30 mouse cellular contexts compared by ENCODE assay signal in the genomic region with DNA sequence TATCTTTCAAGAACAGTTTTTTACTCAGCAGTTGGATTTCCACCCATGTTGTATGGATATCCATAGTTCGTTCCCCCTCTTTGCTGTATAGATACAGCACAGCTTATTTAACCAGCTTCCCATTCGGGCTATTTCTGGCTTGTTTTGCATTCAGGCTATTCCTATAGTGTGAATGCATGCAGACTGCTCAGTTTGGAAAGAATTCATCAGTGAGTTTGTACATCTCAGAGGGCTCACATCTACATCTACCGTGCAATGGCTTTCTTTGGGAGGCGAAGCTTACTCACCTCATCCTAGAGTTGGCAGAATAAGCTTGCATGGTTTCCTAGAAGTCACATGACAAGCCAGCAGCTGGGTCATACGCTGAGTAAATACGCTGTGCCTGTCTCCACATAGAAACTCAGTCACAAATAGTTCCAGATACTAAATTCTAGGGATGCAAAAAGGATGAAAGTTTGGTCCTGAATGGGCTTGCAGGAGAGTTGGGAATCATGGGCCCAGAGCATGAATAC.
DNase-seq lines count a peak whose midpoint lies in the region; ATAC-seq and TF ChIP-seq lines count a peak whose summit lies in the region.
"Had no signal": no experiment of that assay in that cellular context is flagged by ENCODE, and none has a peak within 500 bp of the region (broad histone marks: within the 10 kb centered on the region; RNA-seq: fewer than 3 reads in every experiment).

No protein-coding gene starts in this region.

- no peaks in the 10 kb centered on the region for H3K4me1 ChIP-seq in lung, embryonic 14.5 days (ENCODE audit: insufficient read depth)
- H3K4me1 ChIP-seq in lung, postnatal 0 days (ENCODE audit: insufficient read depth, low read depth, low read length), result no peaks in the 10 kb centered on the region
- peaks cover 5% of the 10 kb centered on the region; the same call in 1 of the 2 replicates for H3K4me1 ChIP-seq in stomach, postnatal 0 days (replicated peaks; ENCODE audit: control insufficient read depth, insufficient read depth)
- H3K4me1 ChIP-seq in limb, embryonic 10.5 days, result peaks cover 15% of the 10 kb centered on the region
- H3K4me1 ChIP-seq: heart, embryonic 12.5 days; liver, embryonic 15.5 days had no signal

- WGBS in lung, embryonic 14.5 days, result 86% methylated on average over 6 of the region's 6 CpGs
- WGBS in lung, postnatal 0 days, result 78% methylated on average over 6 of the region's 6 CpGs
- 62% methylated on average over 6 of the region's 6 CpGs for WGBS in stomach, postnatal 0 days
- 91% methylated on average over 6 of the region's 6 CpGs for WGBS in limb, embryonic 10.5 days

- no peak for DNase-seq in frontal cortex, postnatal 10 days (ENCODE audit: low spot score in 2 of 2)
- DNase-seq in lung, embryonic 14.5 days, result no peak
- no peak for DNase-seq in lung, postnatal 0 days (ENCODE audit: low spot score)
- peak; percentile 70 for DNase-seq in brain, adult 2 months (ENCODE audit: low read depth, low spot score)
- no peak for DNase-seq in stomach, postnatal 0 days (ENCODE audit: low spot score)
- DNase-seq in limb, embryonic 10.5 days (ENCODE audit: low spot score), result no peak
- DNase-seq: adrenal gland, adult 8-10 months; cerebellum, adult 11 months; cerebellum, adult 9-10 months; embryo, embryonic 11 days; gastrocnemius, adult 2 months; gastrocnemius, postnatal 36 days; heart, adult 2 months; heart, postnatal 4 days; kidney, adult 11 months; thymus, adult 18-20 months; thymus, postnatal 25 days had no signal

- peak; percentile 91 for ATAC-seq in frontal cortex, adult (ENCODE audit: low TSS enrichment)
- ATAC-seq in lung, embryonic 14.5 days (ENCODE audit: insufficient read depth), result no peak
- ATAC-seq in lung, postnatal 0 days, result no peak
- 0 out of 2 replicates have a peak, but pooled peaks have one; percentile 64 for ATAC-seq in stomach, postnatal 0 days (ENCODE audit: low FRiP score, low TSS enrichment)
- ATAC-seq: forebrain, embryonic 16.5 days had no signal

- TF ChIP-seq CTCF in lung, embryonic 14.5 days (IDR thresholded peaks at IDR 0.05; ENCODE audit: low read depth), result no peak
- TF ChIP-seq CTCF in lung, postnatal 0 days (IDR thresholded peaks at IDR 0.05), result no peak
- no peak for TF ChIP-seq CTCF in stomach, postnatal 0 days (IDR thresholded peaks at IDR 0.05; ENCODE audit: low read depth)

- no peak for TF ChIP-seq EP300 in lung, postnatal 0 days (IDR thresholded peaks at IDR 0.05)
- TF ChIP-seq EP300 in stomach, postnatal 0 days (optimal IDR thresholded peaks at IDR 0.05), result no peak

- H3K9ac ChIP-seq in lung, embryonic 14.5 days, result no peak overlapping the region
- no peak overlapping the region for H3K9ac ChIP-seq in lung, postnatal 0 days (replicated peaks; ENCODE audit: low read depth)
- no peak overlapping the region for H3K9ac ChIP-seq in stomach, postnatal 0 days (ENCODE audit: low read length)
- H3K9ac ChIP-seq: embryonic facial prominence, embryonic 12.5 days; heart, embryonic 12.5 days; hindbrain, embryonic 14.5 days; limb, embryonic 12.5 days; liver, embryonic 15.5 days; lung, embryonic 15.5 days; midbrain, embryonic 12.5 days; neural tube, embryonic 13.5 days had no signal

- H3K4me3 ChIP-seq in lung, embryonic 14.5 days (ENCODE audit: low read depth, low read length), result no peak overlapping the region
- H3K4me3 ChIP-seq in lung, postnatal 0 days (ENCODE audit: low read depth, low read length), result no peak overlapping the region
- no peak overlapping the region for H3K4me3 ChIP-seq in stomach, postnatal 0 days (ENCODE audit: low read depth, low read length)
- H3K4me3 ChIP-seq in limb, embryonic 10.5 days, result no peak overlapping the region
- H3K4me3 ChIP-seq: embryonic facial prominence, embryonic 12.5 days; forebrain, embryonic 10.5 days; gastrocnemius, adult 2 months; heart, adult 2 months; heart, embryonic 12.5 days; layer of hippocampus, adult 2 months; limb, embryonic 12.5 days; liver, embryonic 15.5 days; lung, embryonic 15.5 days; midbrain, embryonic 12.5 days; neural tube, embryonic 13.5 days had no signal

- no peaks in the 10 kb centered on the region for H3K27me3 ChIP-seq in lung, embryonic 14.5 days (ENCODE audit: insufficient read depth, low read length)
- H3K27me3 ChIP-seq in lung, postnatal 0 days (replicated peaks; ENCODE audit: insufficient read depth, low read length), result no peaks in the 10 kb centered on the region
- H3K27me3 ChIP-seq in stomach, postnatal 0 days (ENCODE audit: control insufficient read depth, insufficient read depth, low read length), result no peaks in the 10 kb centered on the region
- H3K27me3 ChIP-seq in limb, embryonic 10.5 days (ENCODE audit: low read depth, poor library complexity, severe bottlenecking), result no peaks in the 10 kb centered on the region
- H3K27me3 ChIP-seq: embryonic facial prominence, embryonic 12.5 days; heart, embryonic 12.5 days; limb, embryonic 12.5 days; liver, embryonic 15.5 days; lung, embryonic 15.5 days; midbrain, embryonic 12.5 days; neural tube, embryonic 13.5 days had no signal

- H3K36me3 ChIP-seq in lung, embryonic 14.5 days (ENCODE audit: insufficient read depth), result no peaks in the 10 kb centered on the region
- H3K36me3 ChIP-seq in lung, postnatal 0 days (ENCODE audit: insufficient read depth, low read length), result no peaks in the 10 kb centered on the region
- no peaks in the 10 kb centered on the region for H3K36me3 ChIP-seq in stomach, postnatal 0 days (ENCODE audit: control insufficient read depth, insufficient read depth, low read length)
- H3K36me3 ChIP-seq in limb, embryonic 10.5 days, result no peaks in the 10 kb centered on the region
- H3K36me3 ChIP-seq: embryonic facial prominence, embryonic 12.5 days; forebrain, embryonic 10.5 days; G1E; heart, embryonic 12.5 days; limb, embryonic 12.5 days; liver, embryonic 15.5 days; lung, embryonic 15.5 days; midbrain, embryonic 12.5 days; neural tube, embryonic 13.5 days had no signal

- no peak overlapping the region for H3K4me2 ChIP-seq in lung, embryonic 14.5 days
- H3K4me2 ChIP-seq in lung, postnatal 0 days (replicated peaks; ENCODE audit: low read depth, low read length), result no peak overlapping the region
- no peak overlapping the region for H3K4me2 ChIP-seq in stomach, postnatal 0 days (replicated peaks; ENCODE audit: low read depth)
- H3K4me2 ChIP-seq: embryonic facial prominence, embryonic 12.5 days; heart, embryonic 12.5 days; hindbrain, embryonic 14.5 days; limb, embryonic 12.5 days; liver, embryonic 15.5 days; lung, embryonic 15.5 days; midbrain, embryonic 12.5 days; neural tube, embryonic 13.5 days had no signal

- H3K27ac ChIP-seq in lung, embryonic 14.5 days (ENCODE audit: low read depth), result 0 out of 2 replicates have a peak overlapping the region, but pooled peaks have one; percentile 25
- no peak overlapping the region for H3K27ac ChIP-seq in lung, postnatal 0 days (ENCODE audit: low read length)
- H3K27ac ChIP-seq in stomach, postnatal 0 days (replicated peaks), result no peak overlapping the region
- no peak overlapping the region for H3K27ac ChIP-seq in limb, embryonic 10.5 days
- H3K27ac ChIP-seq: embryonic facial prominence, embryonic 12.5 days; gastrocnemius, adult 2 months; heart, adult 2 months; hindbrain, embryonic 14.5 days; layer of hippocampus, adult 2 months; limb, embryonic 12.5 days; liver, embryonic 15.5 days; lung, embryonic 15.5 days; midbrain, embryonic 12.5 days; neural tube, embryonic 13.5 days had no signal

- 0 out of 2 replicates have a peak, but pooled peaks cover 4% of the 10 kb centered on the region for H3K9me3 ChIP-seq in lung, embryonic 14.5 days (ENCODE audit: low read depth, low read length)
- H3K9me3 ChIP-seq in lung, postnatal 0 days (ENCODE audit: low read length), result no peaks in the 10 kb centered on the region; the same call in 1 of the 2 replicates
- H3K9me3 ChIP-seq in stomach, postnatal 0 days (ENCODE audit: control insufficient read depth, low read length), result no peaks in the 10 kb centered on the region
- peaks cover 4% of the 10 kb centered on the region; the same call in 1 of the 2 replicates for H3K9me3 ChIP-seq in limb, embryonic 10.5 days (replicated peaks)
- H3K9me3 ChIP-seq: embryonic facial prominence, embryonic 12.5 days; lung, embryonic 15.5 days; neural tube, embryonic 13.5 days had no signal

Comparison
In these comparisons a context has a peak if more than half of its experiments do, and no peak if none do; other contexts are left out.
1. ATAC-seq: peak in frontal cortex, adult (single experiment) and stomach, postnatal 0 days (single experiment); none in lung, embryonic 14.5 days (single experiment) and lung, postnatal 0 days (single experiment).